Mouse (Mus musculus): ENCODE measurements around the gene Slc52a3.
"Not testable (repeated sequence)": the region's sequence is repeated elsewhere in the genome, so short reads cannot be mapped to it uniquely, and the experiment has no call there.

Slc52a3 gene

DNA sequence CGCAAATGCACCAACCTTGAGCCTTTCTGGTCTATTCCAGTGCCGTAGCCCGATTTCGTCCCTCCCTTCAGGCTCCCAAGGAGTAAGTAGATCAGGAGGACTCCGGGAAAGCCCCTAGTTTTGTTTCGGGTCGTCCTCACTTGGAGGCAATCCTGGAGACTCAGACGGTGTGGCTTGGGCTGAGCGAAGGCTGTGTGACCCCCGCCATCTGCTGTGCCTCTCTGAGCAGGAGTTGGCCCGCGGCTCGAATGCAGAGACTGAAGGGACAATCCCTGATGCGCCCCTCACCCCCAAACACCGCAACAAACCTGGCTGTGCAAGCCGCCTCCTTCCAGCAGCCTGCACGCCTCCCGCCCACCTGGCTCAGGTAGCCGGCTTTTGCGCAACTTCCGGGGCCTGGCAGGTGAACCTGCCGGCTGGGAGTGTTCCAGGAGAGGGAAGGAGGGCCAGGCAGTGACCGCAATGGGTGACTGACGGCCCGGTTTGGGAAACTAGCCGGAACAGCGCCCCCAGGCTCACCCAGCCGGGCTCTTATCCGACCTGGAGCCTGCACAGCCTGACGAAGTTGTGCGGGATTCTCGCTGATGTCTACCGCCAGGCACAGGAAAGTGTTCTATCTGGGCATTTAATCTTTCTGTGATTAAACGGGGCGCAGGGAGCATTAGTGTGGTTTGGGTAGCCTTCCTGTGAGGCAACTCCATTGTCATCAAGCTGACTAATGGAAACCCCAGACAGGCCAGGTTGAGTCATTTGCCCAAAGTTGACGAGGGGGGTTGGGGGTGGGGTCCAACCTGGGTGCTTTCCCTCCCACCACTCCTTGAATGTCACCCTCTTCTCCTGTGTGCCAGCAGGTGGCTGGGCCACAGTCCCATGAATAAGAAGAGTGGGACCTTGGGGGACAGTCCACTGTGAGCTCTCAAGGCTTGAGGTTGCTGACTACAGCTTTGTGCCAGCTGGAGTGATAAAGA is 22.4 kb upstream of the Slc52a3 start:
- peak; percentile 95 for DNase-seq

DNA sequence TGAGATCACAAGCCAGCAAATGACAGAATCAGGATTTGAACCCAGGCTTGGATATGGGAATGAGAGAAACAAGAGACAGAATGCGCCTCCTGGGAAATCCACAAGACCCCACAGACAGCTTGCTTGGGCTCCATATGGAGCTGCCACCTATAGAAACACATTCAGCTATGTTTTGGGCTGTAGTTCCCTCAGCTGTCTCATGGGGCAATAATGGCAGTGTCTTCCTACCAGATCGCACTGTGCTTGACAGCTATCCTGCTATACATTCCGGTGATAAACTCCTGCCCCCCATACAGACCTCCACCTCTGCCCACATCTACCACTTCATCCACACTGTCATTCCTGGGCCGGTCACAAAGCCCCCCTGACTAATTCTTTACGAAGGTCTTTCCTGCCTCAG is 21.0 kb upstream of the Slc52a3 start:
- no peak for DNase-seq

DNA sequence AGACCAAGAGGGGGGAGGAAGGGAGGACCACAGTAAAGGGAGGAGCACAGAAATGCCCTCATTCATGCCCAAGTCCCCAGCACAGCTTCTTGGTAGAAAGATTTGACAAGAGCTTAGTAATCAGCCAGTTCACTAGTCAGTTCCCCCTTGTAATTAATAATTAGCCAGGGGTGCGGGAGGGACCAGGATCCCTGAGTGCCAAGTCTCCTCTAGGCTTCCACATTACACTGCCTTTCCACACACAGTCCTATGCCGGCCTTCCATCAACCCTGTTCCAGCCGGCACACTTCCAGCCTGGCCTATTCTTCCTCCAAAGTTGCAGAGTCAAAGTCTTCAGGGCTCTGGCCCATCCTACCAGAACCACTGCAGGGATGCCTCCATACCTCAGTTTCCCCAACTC is 20.2 kb upstream of the Slc52a3 start:
- no peak for DNase-seq

DNA sequence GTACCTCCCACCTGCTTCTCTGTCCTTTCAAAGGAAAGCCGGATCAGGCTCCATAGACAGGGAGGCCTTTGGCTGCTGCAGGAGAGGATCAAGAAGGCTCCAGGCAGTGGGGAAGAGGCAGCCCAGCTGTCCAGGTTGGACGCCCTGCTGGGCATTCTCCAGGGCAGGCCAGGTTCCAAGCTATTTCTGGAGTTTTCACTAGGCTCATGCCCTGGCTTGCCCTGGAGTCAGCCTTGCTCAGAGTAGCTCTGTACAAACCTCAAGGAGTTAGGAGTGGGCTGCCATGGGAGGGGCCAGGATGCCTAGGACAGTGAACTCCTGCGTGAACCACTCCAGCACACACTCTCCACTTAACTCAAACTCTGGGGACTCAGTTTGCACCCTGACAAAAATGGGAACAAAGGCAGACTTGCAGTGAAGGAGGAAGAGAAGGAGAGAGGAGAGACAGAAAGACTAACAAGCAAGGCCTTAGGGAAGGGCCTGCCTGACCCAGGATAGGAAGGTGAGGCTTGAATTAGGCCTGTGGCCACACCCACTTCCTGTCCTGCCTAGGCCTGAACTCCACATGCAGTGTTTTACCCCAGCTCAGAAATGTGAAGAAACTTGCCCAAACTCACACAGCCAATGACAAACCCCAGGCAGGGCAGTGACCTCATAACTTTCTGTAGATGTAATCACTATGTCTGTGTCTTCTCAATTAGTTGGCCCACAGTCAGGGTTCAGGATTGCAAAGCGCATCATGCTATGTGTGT is 18.4 kb upstream of the Slc52a3 start:
- DNase-seq, result peak; percentile 96

DNA sequence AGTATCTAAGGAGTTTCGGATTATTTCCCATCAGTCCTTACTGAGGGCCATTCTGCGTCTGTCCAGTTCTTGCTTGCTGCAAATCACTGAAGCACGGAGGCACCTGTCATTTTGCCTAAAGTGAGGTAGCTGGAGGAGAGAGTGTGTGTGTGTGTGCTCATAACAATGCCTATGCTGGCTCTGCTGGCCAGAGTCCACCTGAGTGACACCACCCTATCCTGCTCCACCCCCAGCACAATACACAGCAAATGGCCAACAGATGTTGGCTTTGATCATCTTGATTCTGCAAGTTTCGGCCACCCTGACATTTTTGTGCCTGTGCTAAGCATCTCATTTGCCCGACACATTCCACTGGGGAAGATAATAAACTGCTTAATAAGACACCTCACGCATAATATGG is 17.8 kb upstream of the Slc52a3 start:
- DNase-seq, result peak; percentile 97

DNA sequence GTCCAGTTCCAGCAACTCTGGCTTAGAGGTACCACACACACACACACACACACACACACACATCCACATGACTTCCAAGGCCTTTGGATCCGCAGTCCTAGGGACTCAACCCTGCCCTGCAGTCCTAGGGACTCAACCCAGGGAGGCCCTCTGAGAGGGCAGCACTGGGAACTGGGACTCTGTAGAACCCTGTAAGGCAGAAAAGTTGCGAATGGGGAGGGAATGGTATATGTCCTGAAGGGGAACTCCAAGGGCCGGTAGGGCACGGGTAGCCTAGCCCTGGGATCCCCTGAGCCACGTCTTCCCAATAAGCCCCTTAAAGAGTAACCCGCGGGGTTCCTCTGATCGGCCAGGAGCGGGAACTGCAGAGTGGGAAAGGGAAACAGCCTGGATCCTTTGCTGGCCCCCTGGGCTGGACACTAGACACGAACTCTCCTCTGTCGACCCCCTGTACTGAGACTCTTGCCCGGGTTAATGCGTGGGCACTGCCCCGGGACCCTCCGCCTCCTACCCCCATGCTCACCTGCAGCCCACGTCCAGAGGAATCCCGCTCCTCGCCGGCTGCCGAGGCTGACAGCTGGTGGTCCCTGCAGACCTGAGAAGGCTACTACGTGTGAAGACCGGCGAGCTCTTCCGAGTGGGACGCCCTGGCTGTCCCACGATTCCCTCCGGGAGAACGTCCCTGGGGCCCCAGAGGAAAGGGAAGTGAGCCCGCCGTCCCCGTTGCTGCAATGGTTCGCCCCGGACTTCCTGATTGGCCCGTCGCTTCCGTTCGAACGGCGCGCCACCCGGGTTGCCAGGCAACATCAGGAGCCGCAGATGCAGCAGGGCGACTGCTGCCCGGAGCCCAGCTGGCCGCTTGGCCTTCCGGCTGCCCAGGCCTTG is 16.6 kb upstream of the Slc52a3 start, which contains the start of gene Fam110a:
TSS of gene Fam110a (minus strand) at position 750 of the 885 bp plus-strand sequence.
- DNase-seq, result peak; percentile 100

DNA sequence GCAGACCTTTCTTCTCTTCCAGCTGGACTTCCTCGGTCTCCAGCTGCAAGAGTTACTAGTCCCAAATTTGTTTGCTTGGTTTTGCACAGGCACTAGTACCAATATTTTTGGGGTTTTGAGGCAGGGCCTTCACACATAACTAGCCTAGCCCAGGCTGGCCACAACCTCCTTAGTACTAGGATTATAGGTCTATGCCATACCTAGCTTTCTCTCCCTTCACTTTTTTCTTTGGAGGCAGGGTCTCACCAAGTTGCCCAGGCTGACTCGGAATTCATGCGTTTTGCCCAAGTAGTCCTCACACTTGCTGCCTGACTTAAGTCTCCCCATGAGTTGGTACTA is 16.0 kb upstream of the Slc52a3 start:
- DNase-seq, result no peak

DNA sequence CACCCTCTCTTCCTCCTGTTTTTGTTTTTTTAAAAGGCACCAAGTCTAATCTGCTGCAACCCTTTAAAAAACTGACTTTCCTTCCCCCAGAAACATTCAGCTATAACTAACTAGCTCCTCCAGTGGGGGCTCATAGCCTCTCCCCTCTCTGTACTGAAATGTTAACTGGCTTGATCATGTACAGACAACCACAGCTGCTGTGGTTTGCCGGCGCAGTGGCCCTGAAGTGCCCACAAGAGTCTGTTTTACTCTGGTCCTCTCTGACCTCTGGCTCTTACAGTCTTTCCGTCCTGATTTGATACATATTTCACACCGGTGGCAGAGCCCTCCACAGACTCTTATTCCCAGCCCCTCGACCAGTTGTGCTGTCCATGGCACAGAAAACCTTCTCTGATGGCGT is 15.0 kb upstream of the Slc52a3 start:
- peak; percentile 81 for DNase-seq

DNA sequence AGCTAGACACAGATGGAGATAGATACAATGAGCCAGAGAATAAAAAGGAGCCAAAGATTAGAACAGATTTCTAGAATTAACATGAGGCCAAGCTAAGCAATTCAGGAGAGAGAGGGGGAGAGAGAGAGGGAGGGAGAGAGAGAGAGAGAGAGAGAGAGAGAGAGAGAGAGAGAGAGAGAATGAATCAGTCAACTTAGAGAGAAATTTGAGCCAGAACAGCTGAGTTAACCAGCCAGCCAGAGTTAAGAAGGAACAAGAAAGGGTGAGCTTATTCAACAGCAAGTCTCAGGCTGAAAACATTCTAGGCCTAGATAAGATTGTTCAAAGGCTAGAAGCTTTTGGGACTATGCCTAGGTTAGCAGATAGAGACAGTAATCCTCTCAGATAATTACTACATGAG is 13.8 kb upstream of the Slc52a3 start:
- DNase-seq, result no peak

DNA sequence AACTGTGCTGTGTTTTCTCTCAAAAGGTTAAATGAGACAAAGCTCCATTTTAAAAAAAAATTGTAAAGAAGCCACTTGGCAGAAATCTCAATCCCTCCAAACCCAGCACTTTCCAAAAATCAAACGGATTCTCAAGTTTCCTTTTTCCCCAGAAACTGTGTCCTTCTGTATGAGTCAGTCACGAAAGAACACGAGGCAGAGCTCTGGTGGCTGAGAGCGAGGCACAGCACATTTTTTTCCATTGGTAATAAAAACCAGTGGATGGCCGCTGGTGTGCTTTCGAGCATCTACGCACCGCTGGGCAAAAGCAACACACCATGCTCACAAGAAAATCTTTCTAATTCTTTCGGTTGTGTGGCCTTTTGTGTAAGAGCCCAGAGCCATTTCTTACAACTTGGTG is 12.3 kb upstream of the Slc52a3 start:
- peak; percentile 89 for DNase-seq

DNA sequence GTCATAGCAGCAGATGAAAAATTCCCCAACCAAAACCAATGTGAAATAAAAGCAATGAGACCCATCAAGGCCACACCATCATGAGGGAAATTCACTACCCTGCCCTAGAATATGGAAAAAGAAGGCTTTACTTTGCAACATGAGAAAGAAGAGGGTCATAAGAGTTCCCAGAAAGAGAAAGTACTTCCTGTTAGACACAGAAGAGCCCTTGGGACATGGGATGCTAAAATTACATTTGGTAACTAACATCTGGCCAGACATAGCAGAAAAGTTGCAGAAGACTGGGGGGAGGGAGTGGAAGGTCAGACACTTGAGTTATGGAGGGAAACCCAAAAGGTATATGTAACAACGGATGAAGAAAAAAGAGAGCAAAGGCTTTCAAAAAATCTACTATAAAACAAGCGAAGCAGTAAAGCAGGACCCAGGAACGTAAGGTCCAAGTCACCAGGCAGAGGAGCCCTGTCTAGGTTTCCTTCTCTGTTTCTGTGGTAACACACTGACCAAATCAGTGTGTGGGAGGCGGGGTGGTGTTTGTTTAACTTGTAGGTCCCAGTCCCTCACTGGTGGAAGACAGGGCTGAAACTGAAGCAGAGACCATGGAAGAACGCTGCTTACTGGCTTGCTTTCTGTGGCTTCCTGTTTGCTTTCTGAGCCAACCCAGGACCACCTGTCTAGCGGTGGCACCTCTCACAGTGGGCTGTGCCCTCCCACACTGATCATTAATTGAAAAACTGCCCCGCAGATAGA is 10.7 kb upstream of the Slc52a3 start:
- DNase-seq, result peak; percentile 93

DNA sequence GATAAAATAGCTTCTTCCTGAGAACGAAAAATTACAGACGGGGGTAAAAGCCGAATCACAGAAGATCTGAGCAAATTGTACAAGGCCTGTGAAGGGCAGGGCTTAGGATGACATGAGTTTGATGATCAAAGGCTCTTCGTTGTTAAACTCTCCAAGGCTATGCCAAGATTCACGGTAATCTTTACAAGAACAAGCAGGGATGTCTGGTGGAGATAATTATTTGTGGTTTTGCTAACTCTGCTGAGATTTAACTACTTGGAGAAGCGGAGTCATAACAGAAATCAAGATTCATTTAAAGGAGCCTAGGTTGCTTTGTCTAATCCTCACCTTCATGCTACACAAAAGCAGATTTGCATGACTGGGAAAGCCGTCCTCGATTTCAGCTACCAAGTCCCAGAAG is 9.4 kb upstream of the Slc52a3 start:
- no peak for DNase-seq

DNA sequence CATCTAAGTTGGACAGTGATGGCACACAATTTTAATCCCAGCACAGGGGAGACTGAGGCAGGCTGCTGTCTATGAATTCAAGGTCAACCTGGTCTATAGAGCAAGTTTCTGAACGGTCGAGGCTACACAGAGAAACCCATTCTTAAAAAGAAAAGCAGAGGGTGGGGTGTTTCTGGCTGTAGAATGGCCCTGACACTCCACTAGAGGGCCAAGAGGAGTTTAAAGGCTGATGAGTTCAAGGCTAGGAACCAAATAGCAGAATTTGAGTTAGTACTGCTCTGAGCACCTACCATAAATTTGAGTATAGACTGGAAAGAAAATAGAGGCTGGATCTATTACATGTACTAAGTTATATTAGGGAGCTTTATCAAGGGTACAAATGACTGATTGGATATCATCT is 7.3 kb upstream of the Slc52a3 start:
- DNase-seq, result no peak

DNA sequence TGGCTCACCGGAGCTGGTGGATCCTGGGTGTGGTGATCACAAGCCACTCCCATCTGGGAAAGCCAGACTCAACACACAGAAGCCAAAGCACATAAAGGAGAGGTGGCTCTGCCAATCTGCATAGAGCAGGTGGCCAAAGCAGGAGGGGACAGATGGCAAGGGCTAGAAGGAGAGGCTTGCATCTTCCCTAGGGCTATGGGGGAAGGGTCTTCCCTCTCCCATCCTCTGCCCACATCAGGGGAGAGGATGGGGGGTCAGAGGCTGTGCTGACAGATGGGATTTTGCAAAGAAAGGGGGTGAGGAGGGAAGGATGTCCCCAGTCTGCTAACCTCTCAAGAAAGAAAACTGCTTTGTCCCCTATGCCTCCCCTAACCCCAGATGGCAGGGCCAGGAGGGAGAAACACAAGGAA is 5.3 kb upstream of the Slc52a3 start:
- DNase-seq, result no peak

DNA sequence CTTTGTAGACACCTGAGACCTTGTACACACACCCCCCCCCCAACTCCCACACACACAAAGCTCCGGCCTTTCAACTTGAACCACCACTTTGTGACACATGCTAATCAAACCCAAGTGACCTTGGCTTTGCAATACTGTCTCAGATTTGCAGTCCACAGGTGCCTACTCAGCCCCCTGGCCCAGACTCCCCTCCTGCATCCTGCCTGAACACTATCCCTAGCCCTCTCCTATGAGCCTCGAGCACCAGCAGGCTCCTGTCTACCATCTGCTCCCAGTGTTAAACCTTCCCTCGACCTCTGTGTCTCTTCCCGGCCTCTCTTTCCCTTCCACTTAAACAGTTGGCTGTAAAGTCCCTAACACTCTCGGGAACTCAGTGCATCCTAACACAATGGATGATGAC is 4.9 kb upstream of the Slc52a3 start:
- no peak for DNase-seq

DNA sequence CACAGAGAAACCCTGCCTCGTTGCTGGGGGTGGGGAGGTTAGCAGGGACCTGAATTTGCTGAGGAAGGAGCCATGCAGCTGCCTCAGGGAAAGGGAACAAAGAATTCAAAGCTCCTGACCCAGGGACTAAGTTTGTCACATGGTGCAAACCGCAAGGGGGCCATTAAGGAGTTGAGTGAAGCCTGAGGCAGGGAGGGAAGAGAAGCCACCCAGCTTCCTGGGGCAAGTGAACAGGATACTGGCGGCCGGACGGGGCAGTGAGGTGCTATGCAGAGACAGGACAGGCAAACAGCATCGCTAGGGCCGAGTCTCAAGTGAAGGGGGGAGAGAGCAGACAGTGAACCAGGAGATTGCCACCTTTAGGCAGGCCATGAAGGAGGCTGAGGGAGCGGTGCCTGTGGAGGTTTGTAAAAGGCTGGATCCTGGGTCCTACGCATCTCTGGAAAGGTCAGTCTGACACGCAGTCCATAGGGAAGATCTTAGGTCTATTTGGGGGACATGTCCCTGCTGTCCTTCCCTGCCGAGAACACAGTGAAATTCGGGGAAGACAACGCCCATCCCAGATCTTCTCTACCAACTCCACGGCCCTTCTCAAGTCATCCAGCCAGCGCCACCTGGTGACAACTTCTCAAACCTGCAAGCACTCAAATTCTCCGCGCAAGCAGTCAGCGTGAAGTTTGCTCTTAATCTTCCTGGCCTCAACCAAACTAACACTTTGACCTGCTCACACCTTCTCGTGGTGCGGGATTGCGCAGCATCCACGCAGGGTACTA is 1.8 kb upstream of the Slc52a3 start:
- DNase-seq, result peak; percentile 97

DNA sequence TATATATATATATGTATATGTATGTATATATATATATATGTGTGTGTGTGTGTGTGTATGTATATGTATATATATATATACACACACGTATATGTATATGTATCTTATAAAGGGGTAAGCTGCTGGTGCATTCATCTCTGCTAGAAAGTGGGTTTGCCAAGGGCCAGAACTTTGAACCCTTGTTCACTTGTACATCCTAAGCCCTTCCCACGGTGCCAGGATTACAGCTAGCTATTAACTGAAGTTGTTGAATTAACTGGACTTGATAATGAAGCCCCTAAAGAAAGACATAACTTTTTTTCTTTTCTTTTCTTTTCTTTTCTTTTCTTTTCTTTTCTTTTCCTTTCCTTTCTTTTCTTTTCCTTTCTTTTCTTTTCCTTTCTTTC is 872 bp downstream of the Slc52a3 start:
- not testable (repeated sequence) for DNase-seq

DNA sequence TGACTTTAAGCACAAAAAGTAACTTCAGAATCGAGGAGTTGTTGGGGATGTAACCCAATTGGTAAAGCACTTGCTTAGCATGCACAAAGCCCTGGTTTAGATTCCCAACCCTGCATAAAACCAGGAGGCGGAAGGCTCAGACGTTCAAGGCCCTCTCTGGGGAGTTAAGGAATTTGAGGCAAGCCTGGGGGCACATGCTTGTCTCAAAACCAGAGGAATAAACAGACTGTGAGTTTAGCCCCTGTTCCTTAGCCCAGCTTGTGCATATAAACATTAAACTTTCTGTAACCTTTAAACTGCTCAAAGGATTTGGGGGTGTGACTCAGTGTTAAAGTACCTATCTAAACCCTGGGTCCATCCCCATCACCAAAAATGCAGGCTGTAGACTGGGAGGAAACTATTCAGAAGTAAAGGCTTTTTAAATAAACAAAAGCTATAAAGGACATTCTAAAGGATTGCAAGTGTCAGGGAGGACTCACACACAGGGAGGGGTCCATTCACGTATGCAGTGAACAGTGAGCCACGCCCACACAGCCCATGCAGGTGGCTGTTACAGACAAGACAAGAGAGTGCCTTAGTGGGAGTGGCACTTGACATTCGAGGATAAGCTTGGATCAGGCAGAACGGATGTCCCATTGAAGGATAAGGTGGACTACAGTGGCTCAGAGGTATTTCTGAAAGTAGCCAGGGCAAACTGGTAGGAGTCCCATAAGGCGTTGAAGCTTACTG is 1.6 kb downstream of the Slc52a3 start:
- no peak for DNase-seq

DNA sequence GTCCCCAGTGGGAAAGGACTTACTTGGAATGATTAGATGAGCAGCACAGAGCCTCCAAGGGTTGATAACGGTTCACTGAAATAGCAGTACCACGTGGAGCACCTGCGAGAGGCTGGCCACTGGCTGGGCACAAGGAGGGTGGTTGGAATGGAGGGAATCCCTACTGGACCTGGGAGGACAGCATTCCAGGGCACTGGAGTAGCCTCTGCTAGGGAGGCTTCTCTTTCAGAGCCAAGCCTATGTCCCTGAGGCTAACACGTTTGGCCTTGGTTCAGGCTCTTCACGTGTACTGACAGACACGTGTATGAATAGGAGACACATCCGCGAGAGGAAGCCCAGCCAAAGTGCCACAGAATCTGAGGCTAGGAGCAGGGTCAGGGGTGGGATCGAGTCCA is 2.2 kb downstream of the Slc52a3 start:
- peak; percentile 93 for DNase-seq

DNA sequence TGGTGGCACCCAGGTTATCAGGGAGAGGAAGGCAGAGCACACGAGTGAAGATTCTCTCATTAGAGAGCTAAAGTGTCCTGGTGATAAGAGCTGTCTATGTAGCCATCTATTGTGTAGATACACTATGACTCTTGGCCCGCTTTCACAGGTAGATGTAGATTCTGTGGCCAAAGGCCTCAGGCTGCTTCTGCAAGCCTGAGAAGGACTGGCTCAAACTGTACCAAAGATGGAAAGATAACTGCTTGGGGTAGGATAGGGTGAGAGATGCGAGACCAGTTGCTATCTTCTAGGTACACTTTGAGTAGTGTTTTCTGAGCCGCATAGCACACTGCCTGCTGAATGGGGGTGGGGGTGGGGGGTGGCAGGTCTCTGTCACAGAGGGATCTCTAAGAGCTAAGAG is 2.6 kb downstream of the Slc52a3 start:
- no peak for DNase-seq
